Mouse (Mus musculus): ENCODE measurements around the gene Ank2.
"Not testable (repeated sequence)": the region's sequence is repeated elsewhere in the genome, so short reads cannot be mapped to it uniquely, and the experiment has no call there.

Ank2 gene

DNA sequence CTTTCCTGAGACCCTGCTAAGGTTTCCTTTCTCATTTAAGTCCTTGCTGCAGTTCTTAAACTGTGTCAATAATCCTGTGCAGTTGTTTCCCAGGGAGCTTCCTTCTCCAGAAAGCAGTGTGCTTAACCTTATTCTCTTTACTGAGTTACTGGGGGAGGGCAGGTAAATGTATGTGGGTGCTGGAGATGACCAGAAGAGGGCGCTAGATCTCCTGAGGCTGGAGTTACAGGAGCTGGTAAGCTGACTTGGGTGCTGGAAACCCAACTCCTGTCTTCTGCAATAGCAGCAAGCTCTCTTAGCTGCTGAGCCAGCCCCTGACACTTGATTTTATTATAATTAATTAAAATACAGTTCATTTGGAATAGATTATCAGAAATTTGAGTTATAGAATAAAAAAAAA lies 84.7 kb downstream of the Ank2 start:
- peak; percentile 21 for DNase-seq (ENCODE audit: low spot score)

DNA sequence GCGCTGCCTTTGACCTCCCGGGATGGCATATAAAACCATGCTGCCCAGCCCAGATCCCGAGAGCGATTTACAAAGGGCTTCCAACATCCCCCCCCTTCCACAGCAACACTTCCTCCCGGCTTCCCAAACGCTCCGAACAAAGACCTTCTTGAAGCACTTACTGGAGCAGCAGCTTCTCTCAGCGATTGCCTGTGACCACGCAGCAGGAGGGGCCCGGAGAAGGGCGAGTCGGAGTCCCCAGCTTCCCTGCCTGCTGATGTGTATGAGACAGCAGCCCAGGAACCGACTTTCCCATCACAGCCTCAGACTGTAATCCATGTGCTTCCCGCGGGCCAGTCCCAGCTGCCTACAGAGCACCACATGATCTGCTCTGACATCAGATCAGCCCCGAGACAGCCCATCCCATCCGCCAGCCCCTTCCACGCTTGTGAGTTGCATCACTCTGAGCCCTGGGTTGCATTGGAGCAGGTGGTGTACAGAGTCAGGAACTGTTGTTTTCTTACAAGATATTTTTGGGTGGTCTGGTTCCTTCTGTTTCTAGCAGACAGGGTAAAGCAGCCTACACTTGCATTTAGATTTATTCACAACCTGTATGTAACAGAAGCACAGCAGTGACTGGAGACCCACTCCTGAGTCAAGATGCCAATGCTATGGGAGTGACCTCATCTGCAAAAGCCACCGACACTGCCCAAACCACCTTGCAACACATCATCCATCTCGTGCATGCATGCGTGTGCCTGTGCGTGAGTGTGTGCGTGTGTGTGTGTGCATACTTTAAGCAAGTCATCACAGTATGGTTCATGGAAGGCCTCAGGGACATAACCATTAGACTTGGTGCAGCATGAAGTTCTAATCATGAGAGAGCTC lies 90.2 kb downstream of the Ank2 start:
- DNase-seq (ENCODE audit: low spot score) = peak; percentile 87

DNA sequence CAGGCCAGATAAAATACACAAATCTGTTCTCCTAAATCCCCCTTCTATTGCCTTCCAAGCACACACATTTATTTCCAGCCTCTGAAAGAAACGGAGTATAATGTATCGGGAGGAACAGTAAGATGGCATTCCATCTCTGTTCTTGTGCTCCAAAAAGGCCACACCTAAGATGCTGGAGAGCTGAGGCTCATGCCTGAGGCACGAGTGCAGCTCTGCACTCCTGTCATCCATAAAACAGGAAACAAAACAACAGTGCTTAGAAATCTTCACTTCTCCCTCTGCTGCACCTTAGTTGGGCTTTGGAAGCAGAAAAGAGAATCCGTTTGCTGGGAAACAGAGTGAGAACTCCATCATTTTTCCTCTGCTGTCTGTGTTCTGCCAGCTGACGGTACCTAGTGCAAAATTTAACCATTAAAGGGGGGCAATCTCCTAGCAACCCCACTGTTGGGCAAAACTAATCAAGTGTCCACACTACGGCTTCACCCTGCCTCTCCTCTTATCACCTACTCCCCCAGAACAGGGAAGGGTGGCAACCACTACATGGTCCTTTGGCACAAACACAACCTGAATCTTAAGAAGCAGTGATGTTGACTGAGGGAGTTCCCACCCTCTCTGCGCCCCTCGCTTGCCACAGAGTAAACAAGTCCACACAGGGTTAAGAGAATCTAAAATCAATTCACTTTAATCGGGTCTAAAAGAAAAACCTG lies 91.1 kb downstream of the Ank2 start:
- peak; percentile 44 for DNase-seq (ENCODE audit: low spot score)

DNA sequence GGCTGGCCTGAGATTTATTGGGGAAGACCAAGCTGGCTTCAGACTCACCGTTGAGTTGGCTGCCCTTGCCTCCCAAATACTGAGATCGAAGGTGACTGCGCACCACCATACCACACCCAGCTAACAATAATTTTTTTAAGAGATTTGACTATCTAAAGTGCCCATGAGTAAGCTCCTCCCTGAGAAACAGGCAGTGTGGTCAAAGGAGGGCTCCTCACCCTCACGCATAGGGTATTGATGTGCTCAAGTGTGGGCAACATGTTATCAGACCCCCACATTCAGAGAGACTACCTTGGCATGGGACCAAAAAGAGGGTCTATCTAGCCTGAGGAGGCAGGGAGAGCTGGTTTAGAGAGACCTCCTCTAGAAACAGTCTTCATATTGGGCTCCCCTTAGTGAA lies 92.3 kb downstream of the Ank2 start:
- no peak for DNase-seq (ENCODE audit: low spot score)

GRCm38 (mm10) chr3:127404371-127404770 lies 94.8 kb downstream of the Ank2 start:
- DNase-seq (ENCODE audit: low spot score) = peak; percentile 15

DNA sequence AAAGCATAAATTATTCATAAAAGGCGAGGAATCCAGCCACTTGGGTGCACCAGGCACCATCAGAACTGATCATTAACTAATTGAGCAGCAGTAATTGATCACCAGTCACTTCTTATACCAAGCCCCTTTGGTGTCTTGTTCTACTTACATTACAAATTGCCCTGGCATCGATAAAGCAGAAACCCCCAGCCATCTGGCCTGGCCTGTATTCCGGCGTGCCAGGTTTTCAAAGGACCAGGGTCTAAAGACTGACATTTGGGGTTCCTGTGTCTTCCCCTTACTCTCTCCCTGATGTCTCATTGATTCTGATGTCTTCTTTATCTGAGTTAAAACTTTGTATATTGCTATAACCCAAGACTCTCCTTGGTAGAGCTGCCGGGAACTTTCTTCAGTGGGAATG lies 98.2 kb downstream of the Ank2 start:
- DNase-seq (ENCODE audit: low spot score) = no peak

DNA sequence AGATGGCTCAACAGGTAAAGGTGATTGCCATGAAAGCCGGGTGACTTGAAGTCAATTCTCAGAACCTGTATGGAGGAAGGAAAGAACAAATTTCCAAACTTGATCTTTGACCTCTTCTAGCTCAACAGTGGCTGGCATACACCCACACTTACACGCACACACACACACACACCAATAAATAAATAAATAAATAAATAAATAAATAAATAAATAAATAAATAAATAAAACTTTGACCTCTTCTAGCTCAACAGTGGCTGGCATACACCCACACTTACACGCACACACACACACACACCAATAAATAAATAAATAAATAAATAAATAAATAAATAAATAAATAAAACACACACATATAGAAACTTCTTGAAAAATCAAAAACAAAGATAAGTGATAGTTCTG lies 98.7 kb downstream of the Ank2 start:
- not testable (repeated sequence) for DNase-seq (ENCODE audit: low spot score)

DNA sequence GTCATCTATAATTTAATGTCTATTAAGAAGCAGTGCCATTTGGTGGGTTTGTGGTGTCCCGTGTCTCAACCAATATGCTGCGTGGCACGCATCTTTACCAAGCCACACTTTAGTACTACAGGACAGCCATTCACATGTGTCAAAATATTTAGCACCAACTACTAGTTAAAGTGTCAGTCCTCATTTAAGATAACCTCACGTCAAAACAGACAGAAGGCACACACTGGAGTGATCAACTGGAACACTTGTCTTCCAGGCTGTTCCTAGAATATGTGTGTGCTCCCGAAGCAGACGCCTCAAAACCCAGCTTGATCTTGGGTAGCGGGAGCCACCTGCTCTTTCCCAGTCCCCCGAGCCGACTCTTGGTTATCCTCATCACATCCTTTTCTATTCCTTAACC lies 101.4 kb downstream of the Ank2 start:
- DNase-seq (ENCODE audit: low spot score) = no peak

DNA sequence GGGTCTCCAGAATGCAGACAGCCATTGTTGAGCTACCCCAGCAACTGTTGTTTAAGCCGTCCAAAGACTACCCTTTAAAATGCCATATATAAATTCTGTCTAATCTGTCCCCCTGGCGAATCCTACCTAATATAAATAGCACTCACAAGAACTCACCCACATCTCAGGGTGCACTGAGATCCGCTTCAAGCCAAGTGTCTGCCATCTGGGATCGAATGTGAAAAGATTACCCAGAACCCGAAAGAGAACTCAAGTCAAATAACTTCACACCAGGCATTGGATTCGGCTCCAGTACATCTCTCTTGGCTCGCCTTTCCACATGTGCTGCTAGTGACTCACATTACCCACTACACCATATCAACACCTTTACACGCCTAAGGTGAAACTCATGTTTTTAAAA lies 103.9 kb downstream of the Ank2 start:
- DNase-seq (ENCODE audit: low spot score) = no peak

DNA sequence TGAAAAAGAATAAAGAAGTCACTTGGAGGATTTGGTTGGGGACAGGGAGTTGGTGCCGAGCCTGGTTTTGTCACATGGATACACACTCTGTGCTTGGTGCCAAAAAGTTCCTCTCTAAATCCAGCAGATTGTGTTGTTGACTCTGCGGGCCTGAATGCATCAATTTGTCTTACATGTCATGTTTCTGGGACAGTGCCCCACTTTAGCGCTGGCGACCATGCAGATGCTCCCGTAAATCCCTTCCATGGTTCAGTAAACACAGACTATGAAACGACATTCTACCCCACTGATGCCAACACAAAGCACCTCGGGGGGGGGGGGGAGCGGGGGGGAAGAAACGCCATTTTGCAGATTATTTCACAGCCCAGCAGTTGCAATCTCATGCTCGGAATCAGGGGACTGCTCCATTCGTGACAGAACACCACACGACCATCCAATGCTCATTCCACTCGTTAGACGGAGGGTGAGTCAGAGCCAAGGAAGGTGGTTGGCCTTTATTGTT lies 112.1 kb downstream of the Ank2 start:
- DNase-seq (ENCODE audit: low spot score) = peak; percentile 36

DNA sequence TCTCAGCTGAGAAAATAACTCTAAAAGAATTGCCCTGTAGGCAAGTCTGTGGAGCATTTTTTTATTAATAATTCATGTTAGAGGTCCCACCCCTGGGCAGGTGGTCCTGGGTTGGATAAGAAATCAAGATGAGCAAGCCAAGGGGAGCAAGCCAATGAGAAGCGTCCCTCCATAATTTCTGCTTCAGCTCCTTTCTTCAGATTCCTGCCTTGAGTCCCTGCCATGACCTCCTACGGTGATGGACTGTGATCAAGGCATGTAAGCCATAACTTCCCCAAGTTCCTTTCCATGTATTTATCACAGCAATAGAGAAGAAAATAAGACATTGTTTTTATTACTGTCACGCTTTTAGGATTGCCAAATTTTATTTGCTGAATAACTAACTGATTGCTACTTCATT lies 115.9 kb downstream of the Ank2 start:
- no peak for DNase-seq (ENCODE audit: low spot score)

- no peak for DNase-seq (ENCODE audit: low spot score)
These were observed 122.2 kb downstream of the Ank2 start for GRCm38 (mm10) chr3:127376901-127377460.

DNA sequence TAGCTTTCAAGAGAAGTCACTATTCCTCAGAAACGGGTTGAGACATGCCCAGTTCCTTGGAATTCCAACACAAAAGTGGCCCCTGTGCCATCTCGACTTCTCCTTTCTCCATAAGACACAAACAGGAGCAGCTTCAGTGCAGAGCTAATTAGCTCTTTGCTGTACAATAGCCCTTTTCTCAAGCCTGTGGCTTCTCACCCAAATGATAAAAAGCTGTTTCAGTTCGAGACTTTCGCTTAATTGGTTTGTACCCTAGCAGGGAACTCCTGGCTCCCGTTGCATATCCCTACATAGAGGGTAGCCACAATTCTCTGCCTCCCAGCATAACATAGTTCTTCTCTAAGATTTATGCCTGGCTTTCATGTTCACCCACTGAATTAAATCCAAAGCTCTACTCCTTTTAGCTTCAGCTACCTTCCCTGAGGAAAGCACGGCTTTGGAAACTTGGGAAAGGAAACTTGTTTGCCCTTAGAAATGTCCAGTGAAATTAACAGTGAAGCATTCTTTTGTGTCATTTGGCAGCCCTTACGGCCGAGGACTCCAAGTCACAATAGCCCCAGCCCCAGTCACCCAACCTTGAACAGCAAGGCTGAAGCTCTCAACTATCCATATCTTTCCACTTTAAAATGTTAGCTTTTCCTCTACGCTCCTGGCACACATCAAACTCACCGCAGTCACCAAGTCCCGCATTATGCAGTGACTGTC lies 123.0 kb downstream of the Ank2 start:
- peak; percentile 31 for DNase-seq (ENCODE audit: low spot score)

DNA sequence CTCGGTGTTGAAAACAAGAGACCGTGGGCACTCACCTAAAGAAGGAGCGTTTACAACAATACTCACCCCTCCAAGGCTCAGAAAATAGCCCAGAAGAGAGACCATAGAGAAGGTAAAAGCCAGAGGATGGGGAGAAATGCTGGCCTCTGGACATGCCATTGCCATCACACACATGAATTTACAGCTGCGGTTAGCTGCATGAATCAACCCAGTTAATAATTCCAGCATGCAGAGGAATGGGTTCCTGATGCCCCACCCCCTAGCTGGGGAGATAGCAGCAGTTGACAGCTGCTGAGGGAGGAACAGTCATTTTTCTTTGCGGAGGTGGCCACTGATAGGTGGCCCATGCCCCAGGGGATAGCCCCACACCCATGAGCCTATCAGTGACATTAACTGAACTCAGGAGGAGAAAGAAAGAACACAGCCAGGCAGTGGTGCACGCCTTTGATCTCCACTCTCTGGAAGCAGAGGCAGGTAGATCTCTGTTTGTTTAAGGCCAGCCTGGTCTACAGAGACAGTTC lies 124.9 kb downstream of the Ank2 start:
- DNase-seq (ENCODE audit: low spot score) = no peak

GRCm38 (mm10) chr3:127371774-127372173 lies 127.4 kb downstream of the Ank2 start:
- no peak for DNase-seq (ENCODE audit: low spot score)

DNA sequence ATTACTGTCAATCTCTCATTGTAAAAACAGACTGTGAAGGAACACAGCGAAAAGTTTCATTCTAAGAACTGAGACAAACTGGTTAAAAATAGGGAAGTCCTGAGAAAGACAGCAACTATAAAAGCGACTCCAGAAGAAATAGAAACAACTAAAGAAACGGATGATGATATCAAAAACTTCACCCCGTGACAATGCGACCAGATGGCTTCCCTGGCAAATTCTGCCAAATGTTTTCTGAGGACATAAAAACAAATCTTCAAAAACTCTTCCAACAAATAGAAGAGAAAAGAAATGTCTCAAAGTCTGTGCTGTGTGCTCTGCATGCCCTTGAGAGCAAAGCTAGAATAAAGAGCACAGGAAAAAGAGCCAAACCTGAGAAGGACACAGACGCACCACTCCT lies 129.6 kb downstream of the Ank2 start:
- no peak for DNase-seq (ENCODE audit: low spot score)

- no peak for DNase-seq (ENCODE audit: low spot score)
These were observed 131.7 kb downstream of the Ank2 start for GRCm38 (mm10) chr3:127367450-127367849.

GRCm38 (mm10) chr3:127363512-127363911 lies 135.6 kb downstream of the Ank2 start:
- DNase-seq (ENCODE audit: low spot score) = no peak

- no peak for DNase-seq (ENCODE audit: low spot score)
These were observed 136.3 kb downstream of the Ank2 start for GRCm38 (mm10) chr3:127362611-127363393.

- DNase-seq (ENCODE audit: low spot score) = no peak
These were observed 137.3 kb downstream of the Ank2 start for GRCm38 (mm10) chr3:127361846-127362245.

GRCm38 (mm10) chr3:127361384-127361783 lies 137.8 kb downstream of the Ank2 start:
- DNase-seq (ENCODE audit: low spot score) = no peak
